ENCODE assay signal across 22 mouse cellular contexts in genomic region chr16:10448931-10449330, GRCm38 (mm10). TPM values are rescaled to one million over a fixed set of nuclear protein-coding genes. Genes with fewer than 3 reads are reported as not detected.
DNase-seq lines count a peak whose midpoint lies in the region; ATAC-seq and TF ChIP-seq lines count a peak whose summit lies in the region.
"Had no signal": no experiment of that assay in that cellular context is flagged by ENCODE, and none has a peak within 500 bp of the region (broad histone marks: within the 10 kb centered on the region; RNA-seq: fewer than 3 reads in every experiment).

No protein-coding gene starts in this region.

- no peak for TF ChIP-seq POLR2A in CH12.LX (IDR thresholded peaks at IDR 0.05; ENCODE audit: low read depth, low read length)

- H3K36me3 ChIP-seq in kidney, embryonic 14.5 days (ENCODE audit: control insufficient read depth, insufficient read depth, low read length), result no peaks in the 10 kb centered on the region
- no peaks in the 10 kb centered on the region for H3K36me3 ChIP-seq in CH12.LX (replicated peaks in 1 of 2; ENCODE audit: control insufficient read depth in 1 of 2, insufficient read depth in 1 of 2, low read length in 1 of 2)
- H3K36me3 ChIP-seq in liver, embryonic 16.5 days (ENCODE audit: control insufficient read depth, insufficient read depth), result no peaks in the 10 kb centered on the region
- H3K36me3 ChIP-seq: embryonic facial prominence, embryonic 15.5 days; hindbrain, embryonic 15.5 days; limb, embryonic 12.5 days; lung, embryonic 15.5 days; midbrain, embryonic 10.5 days had no signal

- H3K79me2 ChIP-seq in CH12.LX (replicated peaks; ENCODE audit: control insufficient read depth, extremely low read depth, insufficient read depth, poor library complexity, severe bottlenecking), result no peaks in the 10 kb centered on the region

- no peak for ATAC-seq in kidney, embryonic 14.5 days (ENCODE audit: low FRiP score, low TSS enrichment)
- ATAC-seq in liver, embryonic 16.5 days (ENCODE audit: low read depth), result peak; percentile 86

- no peak overlapping the region for H3K9ac ChIP-seq in kidney, embryonic 14.5 days (ENCODE audit: low read depth, low read length)
- no peak overlapping the region for H3K9ac ChIP-seq in CH12.LX (ENCODE audit: insufficient read depth, low read depth)
- no peak overlapping the region for H3K9ac ChIP-seq in liver, embryonic 16.5 days (ENCODE audit: low read depth, low read length)
- H3K9ac ChIP-seq: embryonic facial prominence, embryonic 15.5 days; hindbrain, embryonic 15.5 days; limb, embryonic 12.5 days; lung, embryonic 15.5 days had no signal

- dilution Hi-C loops in CH12.LX (cut with MboI; ENCODE audit: extremely low pct_ligation_motif_present, extremely low pct_unique_long_range_greater_than_20kb, low sequenced_read_pairs), result no loop called here

- TF ChIP-seq EP300 in CH12.LX (IDR thresholded peaks at IDR 0.05; ENCODE audit: low read length), result peak; percentile 89

- 83% methylated on average over 9 of the region's 9 CpGs for WGBS in kidney, embryonic 14.5 days
- WGBS in liver, embryonic 16.5 days (ENCODE audit: insufficient replicate concordance), result 49% methylated on average over 9 of the region's 9 CpGs

- H3K4me3 ChIP-seq in kidney, embryonic 14.5 days (ENCODE audit: low read length), result no peak overlapping the region
- H3K4me3 ChIP-seq in CH12.LX (replicated peaks in 1 of 3; ENCODE audit: low read depth in 2 of 3, low read length in 2 of 3, poor library complexity in 1 of 3), result no peak overlapping the region
- H3K4me3 ChIP-seq in liver, embryonic 16.5 days (ENCODE audit: low read depth, low read length), result no peak overlapping the region
- H3K4me3 ChIP-seq: embryonic facial prominence, embryonic 15.5 days; hindbrain, embryonic 15.5 days; limb, embryonic 12.5 days; lung, embryonic 15.5 days; midbrain, embryonic 10.5 days had no signal

- intact Hi-C loops in gastrocnemius, postnatal 36 days (cut with DNase I), result no loop called here

- no peaks in the 10 kb centered on the region for H3K9me3 ChIP-seq in kidney, embryonic 14.5 days (ENCODE audit: control insufficient read depth, low read length)
- no peaks in the 10 kb centered on the region for H3K9me3 ChIP-seq in CH12.LX (replicated peaks; ENCODE audit: low read length)
- no peaks in the 10 kb centered on the region for H3K9me3 ChIP-seq in liver, embryonic 16.5 days (replicated peaks; ENCODE audit: control insufficient read depth, low read length)
- H3K9me3 ChIP-seq: embryonic facial prominence, embryonic 15.5 days; hindbrain, embryonic 15.5 days; limb, embryonic 12.5 days; lung, embryonic 15.5 days; midbrain, embryonic 10.5 days had no signal

- no peak overlapping the region for H3K27ac ChIP-seq in kidney, embryonic 14.5 days (ENCODE audit: low read depth, low read length)
- peak overlapping the region; percentile 23 for H3K27ac ChIP-seq in CH12.LX (ENCODE audit: insufficient read depth, low read depth)
- peak overlapping the region; percentile 46; the same call in 1 of the 2 replicates for H3K27ac ChIP-seq in liver, embryonic 16.5 days (ENCODE audit: low read length)
- H3K27ac ChIP-seq: embryonic facial prominence, embryonic 15.5 days; hindbrain, embryonic 15.5 days; limb, embryonic 12.5 days; lung, embryonic 15.5 days; midbrain, embryonic 10.5 days had no signal

- H3K4me1 ChIP-seq in kidney, embryonic 14.5 days (ENCODE audit: control insufficient read depth, insufficient read depth, low read length), result peaks cover 17% of the 10 kb centered on the region
- peaks cover 31 to 58% of the 10 kb centered on the region in 2 experiments for H3K4me1 ChIP-seq in CH12.LX (ENCODE audit: control insufficient read depth in 1 of 2, insufficient read depth in 2 of 2)
- H3K4me1 ChIP-seq in liver, embryonic 16.5 days (ENCODE audit: control insufficient read depth, low read depth, low read length), result peaks cover 4% of the 10 kb centered on the region

- no peak overlapping the region for H3K4me2 ChIP-seq in kidney, embryonic 14.5 days (replicated peaks; ENCODE audit: low read depth, low read length)
- peak overlapping the region; percentile 44 for H3K4me2 ChIP-seq in CH12.LX (ENCODE audit: insufficient read depth, low read depth, poor library complexity, severe bottlenecking)
- H3K4me2 ChIP-seq in liver, embryonic 16.5 days (ENCODE audit: low read depth, low read length), result no peak overlapping the region
- H3K4me2 ChIP-seq: embryonic facial prominence, embryonic 15.5 days; hindbrain, embryonic 15.5 days; limb, embryonic 12.5 days; lung, embryonic 15.5 days had no signal

- no peak for TF ChIP-seq CTCF in CH12.LX (conservative IDR thresholded peaks at IDR 0.05 in 1 of 2, IDR thresholded peaks at IDR 0.05 in 1 of 2; ENCODE audit: low read depth in 2 of 2, low read length in 2 of 2)

- DNase-seq in kidney, adult 18-20 months, result peak; percentile 44
- DNase-seq in CH12.LX (ENCODE audit: extremely low read depth), result peak; percentile 53
- peak; percentile 27 for DNase-seq in kidney, postnatal 10 days
- no peak for DNase-seq in cerebellum, postnatal 25 days
- DNase-seq in gastrocnemius, postnatal 36 days, result no peak
- DNase-seq: adrenal gland, adult 8-10 months; B cell, adult 2 months; cerebellum, postnatal 14 days; heart, adult 11 months; heart, postnatal 36 days; lung, postnatal 4 days; thymus, adult 2 months had no signal

- in situ Hi-C loops in CH12.LX (cut with MboI; ENCODE audit: low pct_ligation_motif_present, low pct_unique_long_range_greater_than_20kb, low sequenced_read_pairs), result no loop called here

- H3K27me3 ChIP-seq in kidney, embryonic 14.5 days (ENCODE audit: control insufficient read depth, insufficient read depth, low read length), result no peaks in the 10 kb centered on the region
- H3K27me3 ChIP-seq in CH12.LX (replicated peaks), result no peaks in the 10 kb centered on the region
- no peaks in the 10 kb centered on the region for H3K27me3 ChIP-seq in liver, embryonic 16.5 days (ENCODE audit: control insufficient read depth, insufficient read depth, low read depth, low read length)
- H3K27me3 ChIP-seq: embryonic facial prominence, embryonic 15.5 days; hindbrain, embryonic 15.5 days; limb, embryonic 12.5 days; lung, embryonic 15.5 days had no signal

- TF ChIP-seq RAD21 in CH12.LX (IDR thresholded peaks at IDR 0.05; ENCODE audit: low read depth, low read length), result no peak; the same call in 1 of the 2 replicates

TF ChIP-seq in CH12.LX, 34 proteins besides CTCF, POLR2A, EP300 and RAD21 (continues in another document):
- TF ChIP-seq BHLHE40 (IDR thresholded peaks at IDR 0.05; ENCODE audit: low read depth, low read length) (peak; percentile 81), MEF2A (IDR thresholded peaks at IDR 0.05; ENCODE audit: borderline replicate concordance, low read depth, low read length) (peak; percentile 84), PAX5 (IDR thresholded peaks at IDR 0.05; ENCODE audit: low read length) (no peak), SIN3A (IDR thresholded peaks at IDR 0.05; ENCODE audit: low read length) (peak; percentile 74; the same call in 1 of the 2 replicates), TCF12 (IDR thresholded peaks at IDR 0.05; ENCODE audit: low read depth, low read length) (peak; percentile 97), SMC3 (IDR thresholded peaks at IDR 0.05; ENCODE audit: low read depth, low read length) (peak; percentile 15; the same call in 1 of the 2 replicates), NRF1 (IDR thresholded peaks at IDR 0.05; ENCODE audit: low read depth, low read length) (peak; percentile 39; the same call in 1 of the 2 replicates), ZMIZ1 (IDR thresholded peaks at IDR 0.05; ENCODE audit: low read depth, low read length) (no peak), ETS1 (conservative IDR thresholded peaks at IDR 0.05; ENCODE audit: low read depth, low read length) (peak; percentile 83), RCOR1 (conservative IDR thresholded peaks at IDR 0.05; ENCODE audit: low read depth, low read length) (no peak; the same call in 1 of the 2 replicates), POLR2AphosphoS2 (IDR thresholded peaks at IDR 0.05; ENCODE audit: low read depth, low read length) (no peak), IRF4 (IDR thresholded peaks at IDR 0.05; ENCODE audit: low read depth, low read length) (peak; percentile 92), ZKSCAN1 (IDR thresholded peaks at IDR 0.05; ENCODE audit: borderline replicate concordance, low read depth, low read length) (no peak), MAFK (IDR thresholded peaks at IDR 0.05; ENCODE audit: insufficient replicate concordance, low read length) (peak; percentile 45; the same call in 1 of the 2 replicates), CHD2 (IDR thresholded peaks at IDR 0.05; ENCODE audit: low read length) (peak; percentile 59)

RNA-seq across cellular contexts. Expression of gene Tvp23a, which starts 1.8 kb away (rescaled TPM):
- 9.5 and 15.7 TPM in 2 replicates for polyA plus RNA-seq in kidney, embryonic 14.5 days (2014; fragmentation: Nextera tagmentation; extraction: Ambion mirVana)
- total RNA-seq in CH12.LX (2012; rRNA removed) (0.63 and 0.68 TPM in 2 replicates), CH12.LX (2014; rRNA removed) (0.18 TPM in 1 of 2 replicates, not detected in the other)
- polyA plus RNA-seq in CH12.LX (2012; ENCODE audit: insufficient read length, low read depth), result 1.7 and 1.8 TPM in 2 replicates
- 0.47 and 0.51 TPM in 2 replicates for polyA plus RNA-seq in liver, embryonic 16.5 days (2015; fragmentation: Nextera tagmentation; extraction: Ambion mirVana)
- total RNA-seq in gastrocnemius, postnatal 36 days (2021), result under 1 TPM; 0.23 to 0.37 TPM

RNA-seq across cellular contexts. Expression of gene Ciita, which starts 30.9 kb away (rescaled TPM):
- polyA plus RNA-seq in kidney, embryonic 14.5 days (2014; fragmentation: Nextera tagmentation; extraction: Ambion mirVana), result 0.31 and 1.4 TPM in 2 replicates
- 32.7 and 39.8 TPM in 2 replicates for total RNA-seq in CH12.LX (2012; rRNA removed)
- total RNA-seq in CH12.LX (2014; rRNA removed), result 38.8 and 39.1 TPM in 2 replicates
- polyA plus RNA-seq in CH12.LX (2012; ENCODE audit: insufficient read length, low read depth), result 62.3 and 69.6 TPM in 2 replicates
- polyA plus RNA-seq in liver, embryonic 16.5 days (2015; fragmentation: Nextera tagmentation; extraction: Ambion mirVana), result 0.13 and 0.18 TPM in 2 replicates
- total RNA-seq in gastrocnemius, postnatal 36 days (2021), result under 1 TPM; 0.22 to 0.61 TPM
- total RNA-seq: layer of hippocampus, postnatal 25 days; left cerebral cortex, postnatal 10 days had no signal

RNA-seq across cellular contexts. Expression of gene Nubp1, which starts 37.2 kb away (rescaled TPM):
- 69.9 and 77.1 TPM in 2 replicates for polyA plus RNA-seq in kidney, embryonic 14.5 days (2014; fragmentation: Nextera tagmentation; extraction: Ambion mirVana)
- 163 and 169 TPM in 2 replicates for total RNA-seq in CH12.LX (2012; rRNA removed)
- 152 TPM in 2 replicates for total RNA-seq in CH12.LX (2014; rRNA removed)
- polyA plus RNA-seq in CH12.LX (2012; ENCODE audit: insufficient read length, low read depth), result 162 and 176 TPM in 2 replicates
- polyA plus RNA-seq in liver, embryonic 16.5 days (2015; fragmentation: Nextera tagmentation; extraction: Ambion mirVana), result 23.9 and 26.4 TPM in 2 replicates
- 1 to 10 TPM; 5.8 to 6.0 TPM for total RNA-seq in gastrocnemius, postnatal 36 days (2021)

RNA-seq across cellular contexts. Expression of gene Tekt5, which starts 53.6 kb away (rescaled TPM):
- polyA plus RNA-seq in kidney, embryonic 14.5 days (2014; fragmentation: Nextera tagmentation; extraction: Ambion mirVana), result 0.90 and 1.3 TPM in 2 replicates
- total RNA-seq in CH12.LX (2012; rRNA removed) (0.08 TPM in 1 of 2 replicates, not detected in the other), CH12.LX (2014; rRNA removed) (not detected in 2 replicates)
- 0.14 and 0.17 TPM in 2 replicates for polyA plus RNA-seq in CH12.LX (2012; ENCODE audit: insufficient read length, low read depth)
- 0.11 and 0.17 TPM in 2 replicates for polyA plus RNA-seq in liver, embryonic 16.5 days (2015; fragmentation: Nextera tagmentation; extraction: Ambion mirVana)
- total RNA-seq in gastrocnemius, postnatal 36 days (2021), result not detected
- total RNA-seq: adrenal gland, adult 8-10 months; gastrocnemius, adult 8-10 months; heart, postnatal 36 days had no signal
- polyA plus RNA-seq: limb, embryonic 12.5 days; midbrain, embryonic 10.5 days had no signal

Comparison
In these comparisons a context has a peak if more than half of its experiments do, and no peak if none do; other contexts are left out.
1. DNase-seq: peak in kidney, adult 18-20 months (single experiment), CH12.LX (single experiment) and kidney, postnatal 10 days (single experiment); none in cerebellum, postnatal 25 days (0 of 2) and gastrocnemius, postnatal 36 days (0 of 2).
2. RNA of gene Ciita, which starts 30.9 kb away (polyA plus RNA-seq): 62.3 to 69.6 TPM in CH12.LX; 0.31 to 1.4 TPM in kidney, embryonic 14.5 days and 0.13 to 0.18 TPM in liver, embryonic 16.5 days; every median in the first group is over 10 times any median in the second.